Mouse (Mus musculus) adrenal gland, postnatal 10 days (tissue): Measurements from ENCODE around the gene Xkr7. TPM values are rescaled to one million over a fixed set of nuclear protein-coding genes. Genes with fewer than 3 reads are reported as not detected.
A peak's percentile ranks its signal among the peaks of the same experiment; 100 is the strongest.

ENCODE experiments used
- DNase-seq: peaks from one replicate; pipeline ENCODE4 v3.0.0; 2021; ENCODE audit warnings: mixed read lengths
- total RNA-seq, 2 experiments: library from RNA; stranded (reverse); gene quantifications; 2 replicates each; pipeline ENCODE4 v1.2.3; 2021

Xkr7 gene
- total RNA-seq, 2 experiments from 2014 or later = 1.3 to 1.5 TPM

DNA sequence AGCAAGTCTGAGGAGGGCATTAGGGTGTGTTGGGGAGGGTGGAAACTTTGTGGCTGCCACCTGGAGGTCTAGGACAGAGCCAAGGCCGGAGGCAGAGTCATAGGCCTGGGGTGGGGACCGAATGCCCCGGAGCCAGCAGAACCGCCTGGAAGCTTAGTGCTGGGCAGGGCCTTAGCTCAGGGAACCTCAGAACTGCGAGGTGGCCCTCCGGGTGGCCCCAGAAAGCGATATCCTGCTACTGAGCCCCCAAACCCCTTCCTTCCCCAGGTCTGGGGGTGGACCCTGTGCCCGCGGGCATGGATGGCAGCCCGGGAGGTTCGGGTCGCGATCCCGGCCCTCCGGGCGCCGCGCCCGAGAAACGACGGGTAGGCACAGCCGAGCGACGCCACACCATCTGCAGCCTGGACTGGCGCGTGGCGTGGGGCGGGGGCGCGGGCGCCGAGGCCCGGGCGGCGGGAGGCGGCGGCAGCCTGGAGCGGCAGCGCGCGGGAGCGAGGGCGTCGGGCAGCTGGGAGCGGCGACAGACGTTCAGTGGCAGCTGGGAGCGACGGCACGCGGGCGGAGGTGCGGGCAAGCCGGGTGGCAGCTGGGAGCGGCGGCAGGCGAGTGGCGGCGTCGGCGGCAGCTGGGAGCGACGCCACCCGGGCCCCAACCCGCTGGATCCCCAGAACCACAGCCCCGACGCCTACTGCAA lies 40.0 kb downstream of the Xkr7 start:
- DNase-seq = peak; percentile 38

DNA sequence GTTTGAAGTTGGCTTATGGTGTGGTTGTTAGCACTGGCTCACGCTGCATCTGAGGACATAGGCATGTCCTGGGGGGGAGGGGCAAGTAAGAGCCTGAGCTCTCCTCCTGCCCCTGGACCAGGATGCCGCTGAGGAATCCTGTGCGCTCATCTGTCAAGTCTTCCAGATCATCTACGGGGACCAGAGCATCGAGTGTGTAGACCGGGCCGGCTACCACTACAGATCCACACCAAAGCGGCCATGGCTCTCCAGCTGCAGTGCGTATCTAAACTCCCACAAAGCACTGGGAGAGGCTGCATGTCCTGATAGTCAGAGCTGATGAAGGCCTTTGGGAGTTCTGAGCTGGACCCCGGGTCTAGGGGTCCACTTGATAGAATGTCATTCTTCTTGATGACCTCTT lies 43.0 kb downstream of the Xkr7 start:
- DNase-seq = no peak

DNA sequence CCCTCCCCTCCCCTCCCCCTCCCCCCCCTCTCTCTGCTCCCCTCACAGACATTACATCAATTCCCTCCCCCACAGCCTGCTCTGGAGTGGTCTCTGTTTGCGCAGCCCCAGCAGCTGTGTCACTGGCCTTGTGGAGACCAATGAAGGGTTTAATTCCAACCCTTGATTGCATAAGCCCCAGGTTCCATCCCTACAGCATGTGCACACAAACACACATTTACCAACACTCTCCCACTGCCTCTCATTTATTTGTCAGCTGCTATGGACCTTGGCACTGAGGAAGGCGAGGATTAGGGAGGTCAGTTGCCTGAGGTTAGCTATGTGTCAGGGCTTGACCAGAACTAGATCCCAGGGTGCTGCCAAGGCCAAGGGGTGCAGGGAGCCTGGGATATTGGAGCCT lies 44.3 kb downstream of the Xkr7 start:
- no peak for DNase-seq

DNA sequence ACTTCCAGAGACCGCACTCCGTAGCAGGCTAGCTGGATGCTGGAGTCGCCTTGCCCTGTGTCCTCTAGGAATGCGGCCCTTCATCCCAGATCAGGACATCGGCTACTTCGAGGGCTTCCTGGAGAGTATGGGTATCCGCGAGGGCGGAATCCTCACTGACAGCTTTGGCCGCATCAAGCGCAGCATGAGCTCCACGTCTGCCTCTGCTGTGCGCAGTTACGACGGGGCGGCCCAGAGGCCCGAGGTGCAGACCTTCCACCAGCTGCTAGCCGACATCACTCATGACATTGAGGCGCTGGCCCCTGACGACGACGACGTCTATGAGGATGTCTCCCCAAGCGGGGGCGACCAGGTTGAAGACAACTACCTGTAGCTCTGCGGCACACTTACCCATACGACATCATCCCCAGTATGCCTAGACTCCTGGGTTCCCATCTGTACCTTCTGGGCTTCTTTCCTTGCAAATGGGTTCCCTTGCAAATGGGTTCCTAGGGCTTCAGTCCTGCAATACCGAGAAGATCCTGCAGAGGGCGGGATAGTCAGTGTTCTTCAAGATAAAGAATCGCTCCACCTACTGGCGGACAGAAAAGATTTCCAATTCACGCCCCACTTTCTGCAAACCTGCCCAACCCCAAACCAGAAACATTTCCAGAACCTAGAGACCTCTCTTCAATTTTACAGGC lies 49.3 kb downstream of the Xkr7 start:
- DNase-seq = peak; percentile 86

DNA sequence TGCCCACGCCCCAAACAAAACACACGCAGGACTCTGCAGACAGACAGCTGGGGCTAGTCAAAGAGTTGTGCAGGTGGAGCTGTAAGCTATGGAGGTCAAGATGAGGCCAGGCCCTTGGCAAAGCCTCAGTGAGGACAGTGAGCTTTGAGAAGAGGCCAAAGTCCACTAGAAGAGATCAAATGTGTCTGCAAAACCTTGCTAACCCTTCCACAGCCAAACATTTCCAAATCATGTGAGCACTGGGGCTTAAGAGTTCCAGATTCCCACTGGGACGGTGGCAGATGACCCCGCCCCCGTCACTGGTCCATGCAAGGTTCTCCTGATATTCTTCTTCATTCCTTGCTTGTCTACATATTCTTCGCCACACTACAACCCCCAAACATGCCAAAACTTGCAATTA lies 50.2 kb downstream of the Xkr7 start:
- no peak for DNase-seq

DNA sequence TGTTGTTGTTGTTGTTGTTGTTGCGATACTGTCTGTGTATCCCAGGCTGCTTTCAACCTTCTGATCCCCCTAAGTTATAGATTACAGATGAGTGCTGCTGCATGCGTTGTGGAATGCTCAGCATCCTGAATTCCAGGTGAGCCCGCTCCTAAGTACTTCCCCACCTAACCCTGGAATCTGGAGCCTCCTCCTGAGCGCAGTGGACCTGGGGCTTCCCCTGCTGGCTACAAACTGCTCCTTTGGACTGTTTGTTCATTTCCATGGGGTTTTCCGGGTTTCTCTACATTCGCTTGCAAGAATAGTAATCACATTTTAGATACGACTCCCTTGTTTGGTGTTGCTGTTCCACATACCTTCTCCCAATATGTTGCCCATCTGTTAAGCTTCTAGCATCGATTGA lies 51.6 kb downstream of the Xkr7 start:
- no peak for DNase-seq

DNA sequence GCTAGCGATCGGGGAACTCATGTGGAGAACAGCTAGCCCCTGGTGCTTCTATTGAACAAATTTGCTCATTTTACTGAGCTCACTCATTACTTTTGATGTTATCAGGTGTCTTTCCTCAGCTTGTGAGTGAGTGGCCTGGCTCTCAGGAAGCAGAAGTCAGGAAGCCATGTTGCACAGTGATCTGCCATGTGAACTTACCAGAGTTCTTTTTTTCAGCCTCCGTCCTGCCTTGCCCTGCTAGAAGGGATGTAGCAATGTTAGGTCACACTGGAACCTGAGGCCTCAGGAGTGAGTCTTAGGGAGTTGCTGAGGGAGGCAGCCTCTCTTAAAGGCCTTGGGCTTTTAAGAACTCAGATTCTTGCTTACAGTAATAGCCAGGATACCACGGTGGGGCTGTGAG lies 52.2 kb downstream of the Xkr7 start:
- DNase-seq = no peak

DNA sequence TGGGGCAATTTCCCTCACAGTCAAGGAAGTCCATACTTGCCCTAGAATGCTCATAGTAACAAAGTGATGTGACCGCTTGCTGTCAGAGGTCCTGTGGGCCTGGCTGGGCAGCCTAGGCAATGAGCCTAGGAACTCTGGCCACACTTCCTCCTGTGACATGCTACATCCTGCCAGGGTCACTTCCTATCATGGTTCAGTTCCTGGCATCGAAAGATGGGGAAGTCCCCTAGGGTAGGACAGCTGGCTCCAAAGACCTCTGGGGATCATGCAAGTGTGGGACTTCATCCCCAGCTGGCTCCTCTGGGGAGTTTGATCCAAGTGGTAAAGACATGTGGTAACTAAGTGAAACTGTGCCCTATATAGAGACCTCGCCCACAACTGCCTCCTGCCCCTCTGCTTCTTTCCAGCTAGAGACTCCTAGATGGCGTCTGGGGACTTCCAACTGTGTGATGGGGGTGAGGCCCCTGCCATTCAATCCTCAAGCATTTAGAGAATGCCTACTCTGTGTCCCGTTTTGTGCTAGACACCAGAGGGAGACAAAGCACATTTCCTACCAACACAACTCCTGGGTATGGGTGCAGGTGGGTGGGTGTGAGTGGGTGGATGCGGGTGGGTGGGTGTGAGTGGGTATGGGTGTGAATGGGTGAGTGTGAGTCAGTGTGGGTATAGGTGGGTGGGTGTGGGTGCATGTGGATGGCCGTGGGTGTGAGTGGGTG lies 52.8 kb downstream of the Xkr7 start:
- no peak for DNase-seq

DNA sequence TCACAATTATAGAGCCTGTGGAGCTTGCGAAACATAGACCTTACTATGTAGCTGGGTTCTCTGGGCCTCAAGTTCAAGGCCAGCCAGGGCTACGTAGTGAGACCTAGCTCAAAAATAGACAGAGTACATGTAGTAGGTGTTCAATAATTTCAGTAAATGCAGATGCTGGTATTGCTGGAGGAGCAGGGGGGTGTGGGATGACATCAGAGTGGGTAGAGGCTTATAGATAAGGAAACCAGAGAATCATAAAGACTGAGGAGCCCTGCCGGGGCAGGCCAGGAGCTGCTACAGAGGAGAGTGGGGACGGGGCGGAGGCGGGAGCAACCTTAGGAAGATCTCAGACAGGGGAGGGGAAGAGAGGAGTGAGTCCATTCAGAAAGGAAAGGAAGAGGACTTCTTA lies 53.9 kb downstream of the Xkr7 start:
- no peak for DNase-seq

DNA sequence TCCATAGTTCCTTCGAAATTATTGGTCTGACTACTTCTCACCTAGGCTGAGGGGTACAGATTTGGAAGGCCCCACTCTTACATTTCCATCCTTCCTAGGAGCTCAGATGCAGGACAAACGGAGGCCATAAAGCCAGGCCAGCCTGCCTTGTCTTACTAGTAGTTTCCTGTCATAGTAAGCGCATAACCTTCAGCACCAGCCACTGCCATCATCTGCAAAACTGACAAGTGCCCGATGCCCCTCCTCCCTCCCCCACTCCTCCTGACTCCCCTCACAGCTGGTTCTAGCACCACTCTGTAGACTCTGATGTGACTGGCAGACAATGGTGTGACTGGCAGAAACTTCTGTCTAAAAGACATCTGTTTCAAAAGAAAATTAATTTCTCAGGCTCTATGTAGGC lies 54.5 kb downstream of the Xkr7 start:
- DNase-seq = no peak

DNA sequence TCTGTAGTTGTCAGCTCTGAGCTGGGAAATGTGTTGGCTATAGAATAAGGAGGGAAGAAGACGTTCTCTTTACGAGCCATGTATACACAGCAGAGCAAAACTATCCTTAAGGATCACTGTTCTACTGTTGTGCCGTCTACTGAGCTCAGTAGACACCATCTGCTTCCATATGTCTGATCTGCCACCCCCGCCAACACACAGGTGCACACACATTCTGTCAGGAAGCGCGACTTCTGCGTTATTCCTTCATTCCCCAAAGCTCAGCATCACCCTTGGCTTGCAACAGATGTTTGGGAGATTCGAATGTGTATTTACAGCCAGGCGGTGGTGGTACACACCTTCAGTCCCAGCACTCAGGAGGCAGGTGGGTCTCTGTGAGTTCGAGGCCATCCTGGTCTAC lies 55.4 kb downstream of the Xkr7 start:
- DNase-seq = no peak

DNA sequence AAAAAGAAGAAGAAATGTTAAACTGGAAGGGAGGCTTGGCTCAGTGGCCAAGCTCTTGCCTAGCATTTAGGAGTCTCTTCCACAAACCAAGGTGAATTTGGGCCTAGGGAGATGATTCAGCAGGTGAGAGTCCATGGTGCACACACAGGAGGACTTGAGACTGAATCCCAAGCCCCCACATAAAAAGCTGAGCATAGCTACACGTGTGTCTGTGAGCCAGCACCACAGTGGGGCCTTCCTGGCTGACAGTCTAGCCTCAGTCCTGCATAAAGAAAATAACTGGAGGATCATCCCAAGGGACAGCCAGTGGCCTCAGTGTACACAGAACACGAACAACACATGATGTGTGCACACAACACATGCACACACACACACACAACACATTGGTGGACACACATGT lies 57.7 kb downstream of the Xkr7 start:
- DNase-seq = no peak

DNA sequence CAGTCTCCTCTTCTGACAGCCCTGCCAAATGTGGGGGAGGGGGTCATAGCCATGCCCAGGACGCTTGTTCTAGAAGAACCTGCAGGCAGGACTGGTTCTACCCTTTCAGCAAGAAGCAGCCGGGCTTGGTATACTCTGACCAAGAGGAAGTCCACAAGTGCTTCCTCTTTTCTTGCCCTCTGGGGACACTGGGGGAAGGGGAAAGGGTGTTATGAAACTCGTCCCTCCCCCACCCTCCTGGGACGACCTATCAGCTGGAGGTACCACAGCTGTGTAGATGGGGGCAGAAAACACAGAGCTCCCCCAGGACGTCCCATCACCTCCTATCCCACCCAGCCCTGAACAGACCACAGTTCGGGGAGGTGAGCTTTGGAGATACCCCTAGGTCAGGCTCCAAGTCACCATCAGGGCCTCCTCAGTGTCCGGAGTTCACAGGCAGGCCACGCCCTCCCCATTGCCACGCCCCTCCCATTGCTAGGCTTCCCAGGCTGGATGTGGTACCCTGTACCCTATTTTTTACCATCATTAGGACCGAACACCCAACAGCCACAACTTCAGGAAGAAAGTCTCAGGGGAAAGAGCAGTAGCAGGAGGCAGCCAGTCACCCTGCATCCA lies 59.0 kb downstream of the Xkr7 start:
- no peak for DNase-seq

Other genes with a start within 250 kb of the Xkr7 start
- 10 to 100 TPM; 49.3 to 56.2 TPM for gene Bcl2l1, start 200.1 kb upstream of the Xkr7 start, total RNA-seq
- gene Tpx2, start 183.9 kb upstream of the Xkr7 start, total RNA-seq = 10 to 100 TPM; 18.4 to 21.4 TPM
- gene Mylk2, start 120.5 kb upstream of the Xkr7 start, total RNA-seq = 1 to 10 TPM; 3.1 to 6.3 TPM
- 1 to 10 TPM; 5.4 to 5.7 TPM for gene Foxs1, start 98.6 kb upstream of the Xkr7 start, total RNA-seq
- gene Dusp15, start 80.2 kb upstream of the Xkr7 start, total RNA-seq = 1 to 10 TPM; 3.1 to 4.3 TPM
- under 1 TPM; 0.27 to 0.79 TPM for gene Ttll9, start 69.4 kb upstream of the Xkr7 start, total RNA-seq
- gene Pdrg1, start 16.4 kb upstream of the Xkr7 start, total RNA-seq = 10 to 100 TPM; 88.4 to 94.3 TPM
- 10 to 100 TPM; 15.8 to 23.7 TPM for gene Ccm2l, start 34.1 kb downstream of the Xkr7 start, total RNA-seq
- gene Hck, start 76.6 kb downstream of the Xkr7 start, total RNA-seq = 1 to 10 TPM; 2.4 to 3.2 TPM
- 10 to 100 TPM; 88.3 to 96.8 TPM for gene Tm9sf4, start 129.5 kb downstream of the Xkr7 start, total RNA-seq
- gene Tspyl3, start 193.6 kb downstream of the Xkr7 start, total RNA-seq = 1 to 10 TPM; 4.2 to 5.5 TPM
- 10 to 100 TPM in 1 of 2 experiments, 1 to 10 TPM in 1; 8.5 to 11.8 TPM for gene Plagl2, start 209.6 kb downstream of the Xkr7 start, total RNA-seq
- 10 to 100 TPM; 24.2 to 38.0 TPM for gene Pofut1, start 209.7 kb downstream of the Xkr7 start, total RNA-seq